Mouse (Mus musculus) urinary bladder, postnatal 10 days (tissue): ENCODE results near the gene Pacrg.

ENCODE experiments used
- DNase-seq: peaks from one replicate; pipeline ENCODE4 v3.0.0; 2022; ENCODE audit warnings: low spot score

Pacrg gene

DNA sequence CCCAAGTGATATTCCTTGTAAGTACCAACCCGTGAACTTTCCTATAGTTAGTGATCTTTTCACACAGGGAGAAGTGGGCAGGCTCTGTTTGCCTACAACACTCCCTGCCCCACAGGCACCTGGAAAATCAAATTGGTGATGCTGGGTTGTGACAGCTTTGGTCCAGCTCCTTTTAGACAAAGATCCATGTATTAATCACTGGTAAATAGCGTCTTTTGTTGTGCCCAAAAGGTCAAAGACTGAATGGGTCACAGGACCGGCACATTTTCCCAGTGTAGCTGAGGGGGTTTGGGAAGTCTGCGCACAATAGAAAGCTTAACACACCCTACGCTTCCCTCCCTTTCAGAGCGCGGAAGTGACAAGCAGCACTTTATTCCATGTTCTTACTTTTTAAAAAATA is 434.2 kb downstream of the Pacrg start:
- no peak for DNase-seq

- DNase-seq = no peak
Measured at GRCm38 (mm10) chr17:10403186-10403585, 436.9 kb downstream of the Pacrg start.

DNA sequence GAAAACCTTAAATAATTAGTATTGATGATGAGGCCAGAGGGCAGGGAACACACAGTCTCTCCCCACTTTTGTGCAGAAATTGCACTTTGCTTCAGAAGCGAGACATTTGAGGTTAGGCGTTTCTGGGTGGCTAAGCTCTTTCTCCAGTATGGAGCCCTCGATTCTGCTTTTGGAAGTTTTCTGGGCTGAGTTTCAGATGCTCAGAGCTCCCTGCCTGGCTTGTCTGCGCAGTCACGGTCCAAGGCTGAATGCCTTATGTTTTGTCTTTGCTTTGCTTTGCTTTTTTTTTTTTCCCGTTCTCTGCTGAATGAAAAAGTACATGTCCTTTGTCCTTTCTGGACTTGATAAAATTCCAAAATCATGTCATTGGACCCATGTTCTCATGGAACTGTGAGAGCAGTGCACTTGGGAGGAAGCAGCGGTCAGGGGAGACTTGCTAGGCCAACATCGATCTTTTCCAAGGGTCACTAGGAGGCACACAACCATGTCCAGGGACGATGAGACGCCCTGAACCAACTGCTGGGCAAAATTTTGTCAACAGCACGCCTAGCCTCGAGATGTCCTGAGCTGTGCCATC is 438.0 kb downstream of the Pacrg start:
- DNase-seq = no peak

DNA sequence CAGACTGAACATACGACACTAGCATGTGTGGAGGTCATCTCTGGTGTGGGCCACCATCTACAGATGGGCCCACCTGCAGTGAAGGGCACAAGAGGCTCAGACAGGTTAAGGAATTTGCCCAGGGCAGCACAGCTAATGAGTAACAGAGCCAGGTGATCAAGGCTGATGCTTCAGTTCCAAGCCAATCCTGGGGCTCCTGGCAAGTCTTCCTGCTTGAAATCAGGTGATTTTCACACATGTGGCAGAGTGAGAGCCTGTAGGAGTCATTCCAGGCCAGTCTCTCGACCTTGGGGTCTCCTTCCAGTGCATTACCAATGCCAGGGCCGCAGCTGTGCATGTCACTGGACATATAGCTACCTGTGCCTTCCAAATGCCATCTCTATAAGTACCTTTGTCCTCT is 438.6 kb downstream of the Pacrg start:
- no peak for DNase-seq

- DNase-seq = no peak
Measured at GRCm38 (mm10) chr17:10399706-10400105, 440.4 kb downstream of the Pacrg start.

- DNase-seq = no peak
Measured at GRCm38 (mm10) chr17:10398871-10399270, 441.2 kb downstream of the Pacrg start.

- no peak for DNase-seq
Measured at GRCm38 (mm10) chr17:10397924-10398627, 442.0 kb downstream of the Pacrg start.

- DNase-seq = no peak
Measured at GRCm38 (mm10) chr17:10397336-10397735, 442.8 kb downstream of the Pacrg start.

GRCm38 (mm10) chr17:10396863-10397262 is 443.2 kb downstream of the Pacrg start:
- no peak for DNase-seq

GRCm38 (mm10) chr17:10394855-10395254 is 445.3 kb downstream of the Pacrg start:
- DNase-seq = no peak

DNA sequence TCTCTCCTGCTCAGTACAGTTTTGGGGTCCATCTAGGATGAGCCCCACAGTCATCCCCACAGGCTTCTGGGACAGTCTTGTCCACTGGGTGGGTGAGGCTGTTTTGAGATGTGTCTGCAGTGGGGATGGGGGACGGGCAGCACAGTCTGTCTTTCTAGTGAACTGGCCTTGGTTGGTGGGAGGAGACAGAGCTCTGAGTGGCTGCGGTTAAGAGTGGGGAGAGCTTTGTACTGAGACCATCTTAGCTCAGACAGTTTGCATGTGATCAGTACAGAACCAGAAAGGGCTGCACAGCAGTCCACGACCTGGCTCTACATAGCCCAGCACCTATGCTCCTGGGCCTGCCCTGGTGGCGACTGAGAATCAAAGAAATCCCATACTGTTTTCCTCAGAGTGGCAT is 446.3 kb downstream of the Pacrg start:
- DNase-seq = no peak

GRCm38 (mm10) chr17:10392342-10393034 is 447.6 kb downstream of the Pacrg start:
- DNase-seq = no peak

GRCm38 (mm10) chr17:10390232-10391172 is 449.6 kb downstream of the Pacrg start:
- DNase-seq = no peak

DNA sequence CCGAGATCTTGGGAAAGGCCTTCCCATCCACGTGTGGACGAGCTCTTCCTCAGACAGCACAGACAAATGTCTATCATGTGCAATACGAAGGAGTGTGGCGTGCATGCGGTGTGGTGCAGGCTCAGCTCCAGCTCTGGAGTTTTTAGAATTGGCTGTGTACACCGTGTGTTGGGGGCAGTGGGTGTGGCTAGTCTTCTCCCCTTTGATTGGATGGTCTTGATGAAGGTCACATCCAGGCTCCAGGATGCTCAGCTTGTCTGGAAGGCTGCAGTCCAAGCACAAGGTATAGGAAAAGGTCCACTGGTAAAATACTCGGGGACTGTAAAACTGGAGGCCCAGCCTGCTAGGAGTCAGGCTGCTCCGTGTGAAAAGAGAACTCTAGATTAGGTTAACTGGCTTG is 450.4 kb downstream of the Pacrg start:
- no peak for DNase-seq

GRCm38 (mm10) chr17:10386548-10386947 is 453.6 kb downstream of the Pacrg start:
- no peak for DNase-seq

DNA sequence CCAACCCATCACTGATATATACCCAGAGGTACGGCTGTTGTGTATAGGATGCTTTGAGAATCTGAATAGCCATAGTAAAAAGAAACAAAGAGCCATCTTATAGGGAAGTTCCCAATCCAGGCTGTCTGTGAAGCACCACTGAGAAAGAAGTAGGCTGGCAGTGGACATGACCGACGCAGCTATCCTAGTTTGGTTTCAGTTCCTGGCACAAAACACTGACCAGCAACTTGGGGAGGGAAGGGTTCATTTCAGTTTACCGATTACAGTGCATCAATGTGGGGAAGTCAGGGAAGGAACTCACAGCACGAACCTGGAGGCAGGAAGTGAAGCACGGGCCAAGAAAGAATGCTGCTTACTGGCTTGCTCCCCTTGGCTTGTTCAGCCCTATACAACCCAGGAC is 456.7 kb downstream of the Pacrg start:
- DNase-seq = no peak

GRCm38 (mm10) chr17:10378467-10379175 is 461.5 kb downstream of the Pacrg start:
- no peak for DNase-seq

DNA sequence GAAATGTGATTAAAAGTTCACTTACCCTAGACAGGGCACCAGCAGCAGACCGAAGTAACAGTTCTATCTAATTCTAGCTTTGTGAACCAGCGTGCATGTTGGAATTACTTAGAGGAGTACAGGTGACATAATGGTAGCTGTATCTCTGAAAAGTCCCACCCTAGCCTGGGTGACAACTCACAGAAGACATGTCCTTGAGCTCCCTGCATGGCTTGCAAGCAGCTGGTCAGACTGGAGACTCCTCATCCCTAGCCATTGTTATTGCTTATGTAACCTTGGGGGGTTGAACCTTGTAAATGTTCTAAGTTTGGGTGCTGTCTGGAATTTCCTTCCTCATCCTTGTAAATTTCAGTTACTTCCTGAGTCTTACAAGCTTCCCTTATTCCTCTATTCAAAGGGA is 462.5 kb downstream of the Pacrg start:
- no peak for DNase-seq

GRCm38 (mm10) chr17:10374316-10374715 is 465.8 kb downstream of the Pacrg start:
- no peak for DNase-seq

DNA sequence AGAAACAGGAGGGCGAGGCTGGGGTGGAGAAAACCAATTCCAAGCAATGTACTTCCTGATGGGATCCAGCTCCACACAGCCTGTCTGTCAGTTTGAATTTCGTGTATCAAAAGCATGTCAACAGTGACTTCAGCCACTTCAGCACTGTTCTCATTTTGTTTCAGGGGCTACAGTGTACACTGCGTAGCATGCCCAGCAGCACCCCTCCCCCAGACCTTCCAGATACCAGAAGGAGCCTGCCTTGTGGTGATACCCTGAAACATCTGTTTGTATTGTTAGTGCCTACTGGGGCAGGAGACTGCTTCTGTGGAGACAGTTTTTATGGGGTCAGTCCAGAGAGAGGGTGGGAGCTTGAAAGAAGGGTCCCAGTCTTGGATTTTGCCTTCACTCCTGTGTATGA is 466.4 kb downstream of the Pacrg start:
- no peak for DNase-seq

DNA sequence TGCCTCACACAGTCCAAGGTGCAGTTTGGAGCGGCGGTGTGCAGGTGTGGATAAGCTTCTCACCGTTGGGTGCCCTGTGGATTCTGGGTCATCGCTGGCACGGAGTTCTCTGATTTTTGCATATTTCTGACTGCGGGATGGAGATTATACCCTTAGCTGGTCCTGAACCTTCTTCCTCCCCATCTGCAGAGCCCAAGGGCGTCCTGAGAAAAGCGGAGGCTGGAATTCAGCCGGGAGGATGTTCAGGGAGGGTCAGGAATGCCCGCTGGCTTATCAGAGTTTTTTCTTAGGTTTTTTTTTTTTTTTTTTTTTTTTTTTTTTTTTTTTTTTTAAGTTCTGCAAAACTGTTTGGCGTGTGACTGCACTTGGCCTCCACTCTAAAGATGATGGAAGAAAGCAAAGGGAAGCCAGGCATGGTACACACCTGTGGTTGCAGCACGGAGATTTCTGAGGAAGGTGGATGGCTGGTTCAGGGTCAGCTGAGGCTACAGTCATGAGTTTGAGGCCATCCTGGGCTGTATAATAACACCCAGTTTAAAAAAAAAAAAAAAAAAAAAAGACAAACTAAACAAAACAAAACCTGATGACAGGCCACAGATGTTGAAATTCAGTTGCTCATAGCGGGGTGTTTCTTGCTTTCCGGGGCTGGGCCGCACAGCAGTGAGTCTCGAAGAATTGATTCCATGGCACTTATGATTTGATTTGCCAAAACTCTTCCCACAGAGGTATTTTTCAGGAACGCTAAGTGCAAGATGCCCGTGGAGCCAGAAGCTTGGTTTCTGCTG is 467.9 kb downstream of the Pacrg start:
- DNase-seq = no peak
